Mouse (Mus musculus): ENCODE measurements around the gene B3gnt3. TPM values are rescaled to one million over a fixed set of nuclear protein-coding genes. Genes with fewer than 3 reads are reported as not detected.
A peak's percentile ranks its signal among the peaks of the same experiment; 100 is the strongest.
"Not testable (repeated sequence)": the region's sequence is repeated elsewhere in the genome, so short reads cannot be mapped to it uniquely, and the experiment has no call there.

The B3gnt3 gene
- polyA plus RNA-seq, 1 experiment from 2014 or later: 0.58 TPM

- peaks cover 39% of the 10 kb centered on the region for H3K4me1 ChIP-seq (replicated peaks; ENCODE audit: control insufficient read depth, insufficient read depth, low read length)
- WGBS: 86% methylated on average over 12 of the region's 12 CpGs
- H3K27ac ChIP-seq (ENCODE audit: low read length): no peak overlapping the region
- no peak overlapping the region for H3K4me3 ChIP-seq (replicated peaks; ENCODE audit: low read length)
- H3K9me3 ChIP-seq (ENCODE audit: control insufficient read depth, low read length): no peaks in the 10 kb centered on the region
- no peaks in the 10 kb centered on the region for H3K27me3 ChIP-seq (replicated peaks; ENCODE audit: control insufficient read depth, insufficient read depth, low read length)
- no peak overlapping the region for H3K9ac ChIP-seq (replicated peaks; ENCODE audit: low read depth, low read length)
- no peak for ATAC-seq
- H3K4me2 ChIP-seq (ENCODE audit: low read length): no peak overlapping the region
- peaks cover 27% of the 10 kb centered on the region for H3K36me3 ChIP-seq (ENCODE audit: control insufficient read depth, insufficient read depth)
Observed at GRCm38 (mm10) chr8:71717096-71717495, 15.5 kb upstream of the B3gnt3 start.

- no peaks in the 10 kb centered on the region for H3K27me3 ChIP-seq (replicated peaks; ENCODE audit: control insufficient read depth, insufficient read depth, low read length)
- H3K9me3 ChIP-seq (ENCODE audit: control insufficient read depth, low read length): no peaks in the 10 kb centered on the region
- H3K4me2 ChIP-seq (ENCODE audit: low read length): no peak overlapping the region
- H3K27ac ChIP-seq (ENCODE audit: low read length): no peak overlapping the region
- H3K9ac ChIP-seq (replicated peaks; ENCODE audit: low read depth, low read length): no peak overlapping the region
- 88% methylated on average over 13 of the region's 13 CpGs for WGBS
- no peak overlapping the region for H3K4me3 ChIP-seq (replicated peaks; ENCODE audit: low read length)
- peaks cover 27% of the 10 kb centered on the region for H3K36me3 ChIP-seq (ENCODE audit: control insufficient read depth, insufficient read depth)
- H3K4me1 ChIP-seq (replicated peaks; ENCODE audit: control insufficient read depth, insufficient read depth, low read length): peaks cover 37% of the 10 kb centered on the region
- no peak for ATAC-seq
Observed at GRCm38 (mm10) chr8:71716561-71717053, 15.0 kb upstream of the B3gnt3 start.

GRCm38 (mm10) chr8:71715531-71715930 is 13.9 kb upstream of the B3gnt3 start:
- H3K4me3 ChIP-seq (replicated peaks; ENCODE audit: low read length): no peak overlapping the region
- no peaks in the 10 kb centered on the region for H3K27me3 ChIP-seq (replicated peaks; ENCODE audit: control insufficient read depth, insufficient read depth, low read length)
- ATAC-seq: no peak
- no peak overlapping the region for H3K27ac ChIP-seq (ENCODE audit: low read length)
- peaks cover 27% of the 10 kb centered on the region for H3K36me3 ChIP-seq (ENCODE audit: control insufficient read depth, insufficient read depth)
- H3K4me2 ChIP-seq (ENCODE audit: low read length): no peak overlapping the region
- peaks cover 26% of the 10 kb centered on the region for H3K4me1 ChIP-seq (replicated peaks; ENCODE audit: control insufficient read depth, insufficient read depth, low read length)
- H3K9me3 ChIP-seq (ENCODE audit: control insufficient read depth, low read length): no peaks in the 10 kb centered on the region
- WGBS: 67% methylated on average over 8 of the region's 8 CpGs
- no peak overlapping the region for H3K9ac ChIP-seq (replicated peaks; ENCODE audit: low read depth, low read length)

- no peak overlapping the region for H3K4me3 ChIP-seq (replicated peaks; ENCODE audit: low read length)
- H3K9ac ChIP-seq (replicated peaks; ENCODE audit: low read depth, low read length): no peak overlapping the region
- peaks cover 4% of the 10 kb centered on the region; the same call in 1 of the 2 replicates for H3K27me3 ChIP-seq (replicated peaks; ENCODE audit: control insufficient read depth, insufficient read depth, low read length)
- H3K9me3 ChIP-seq (ENCODE audit: control insufficient read depth, low read length): no peaks in the 10 kb centered on the region
- peaks cover 4% of the 10 kb centered on the region; the same call in 1 of the 2 replicates for H3K4me1 ChIP-seq (replicated peaks; ENCODE audit: control insufficient read depth, insufficient read depth, low read length)
- ATAC-seq: no peak
- WGBS: 76% methylated on average over 2 of the region's 2 CpGs
- H3K27ac ChIP-seq (ENCODE audit: low read length): no peak overlapping the region
- peaks cover 16% of the 10 kb centered on the region for H3K36me3 ChIP-seq (ENCODE audit: control insufficient read depth, insufficient read depth)
- no peak overlapping the region for H3K4me2 ChIP-seq (ENCODE audit: low read length)
Observed at GRCm38 (mm10) chr8:71711574-71711973, 10.0 kb upstream of the B3gnt3 start.

GRCm38 (mm10) chr8:71709800-71710446 is 8.3 kb upstream of the B3gnt3 start:
- 21% methylated on average over 25 of the region's 25 CpGs for WGBS
- no peaks in the 10 kb centered on the region for H3K9me3 ChIP-seq (ENCODE audit: control insufficient read depth, low read length)
- ATAC-seq: peak; percentile 80
- peaks cover 4% of the 10 kb centered on the region; the same call in 1 of the 2 replicates for H3K4me1 ChIP-seq (replicated peaks; ENCODE audit: control insufficient read depth, insufficient read depth, low read length)
- 0 out of 2 replicates have a peak overlapping the region, but pooled peaks have one; percentile 18 for H3K9ac ChIP-seq (replicated peaks; ENCODE audit: low read depth, low read length)
- H3K4me2 ChIP-seq (ENCODE audit: low read length): peak overlapping the region; percentile 38
- H3K27ac ChIP-seq (ENCODE audit: low read length): no peak overlapping the region
- peaks cover 10% of the 10 kb centered on the region; the same call in 1 of the 2 replicates for H3K36me3 ChIP-seq (ENCODE audit: control insufficient read depth, insufficient read depth)
- 0 out of 2 replicates have a peak overlapping the region, but pooled peaks have one; percentile 2 for H3K4me3 ChIP-seq (replicated peaks; ENCODE audit: low read length)
- peaks cover 4% of the 10 kb centered on the region; the same call in 1 of the 2 replicates for H3K27me3 ChIP-seq (replicated peaks; ENCODE audit: control insufficient read depth, insufficient read depth, low read length)

GRCm38 (mm10) chr8:71709134-71709799 is 7.7 kb upstream of the B3gnt3 start:
- 34% methylated on average over 25 of the region's 25 CpGs for WGBS
- Histone ChIP-seq H3K27ac (ENCODE audit: low read length) (no peak overlapping the region), H3K9me3 (ENCODE audit: control insufficient read depth, low read length) (no peaks in the 10 kb centered on the region), H3K9ac (replicated peaks; ENCODE audit: low read depth, low read length) (no peak overlapping the region), H3K27me3 (replicated peaks; ENCODE audit: control insufficient read depth, insufficient read depth, low read length) (peaks cover 4% of the 10 kb centered on the region; the same call in 1 of the 2 replicates), H3K4me3 (replicated peaks; ENCODE audit: low read length) (no peak overlapping the region), H3K4me2 (ENCODE audit: low read length) (no peak overlapping the region), H3K4me1 (replicated peaks; ENCODE audit: control insufficient read depth, insufficient read depth, low read length) (peaks cover 4% of the 10 kb centered on the region; the same call in 1 of the 2 replicates), H3K36me3 (ENCODE audit: control insufficient read depth, insufficient read depth) (peaks cover 7% of the 10 kb centered on the region; the same call in 1 of the 2 replicates)
- ATAC-seq: no peak; the same call in 1 of the 2 replicates

- WGBS: 34% methylated on average over 8 of the region's 8 CpGs
Observed at GRCm38 (mm10) chr8:71707874-71708273, 6.3 kb upstream of the B3gnt3 start.

GRCm38 (mm10) chr8:71703400-71703799 is 1.8 kb upstream of the B3gnt3 start:
- H3K27ac ChIP-seq (ENCODE audit: low read length): not testable (repeated sequence)

More at GRCm38 (mm10) chr8:71707874-71708273, 6.3 kb upstream of the B3gnt3 start:
- Histone ChIP-seq H3K27me3 (replicated peaks; ENCODE audit: control insufficient read depth, insufficient read depth, low read length) (peaks cover 8% of the 10 kb centered on the region), H3K4me3 (replicated peaks; ENCODE audit: low read length) (no peak overlapping the region), H3K4me2 (ENCODE audit: low read length) (no peak overlapping the region), H3K27ac (ENCODE audit: low read length) (no peak overlapping the region), H3K36me3 (ENCODE audit: control insufficient read depth, insufficient read depth) (peaks cover 3% of the 10 kb centered on the region; the same call in 1 of the 2 replicates), H3K9me3 (ENCODE audit: control insufficient read depth, low read length) (no peaks in the 10 kb centered on the region), H3K4me1 (replicated peaks; ENCODE audit: control insufficient read depth, insufficient read depth, low read length) (peaks cover 4% of the 10 kb centered on the region; the same call in 1 of the 2 replicates), H3K9ac (replicated peaks; ENCODE audit: low read depth, low read length) (no peak overlapping the region)
- no peak for ATAC-seq

GRCm38 (mm10) chr8:71702923-71703322 is 1.3 kb upstream of the B3gnt3 start:
- no peak overlapping the region for H3K9ac ChIP-seq (replicated peaks; ENCODE audit: low read depth, low read length)
- no peak overlapping the region for H3K4me3 ChIP-seq (replicated peaks; ENCODE audit: low read length)
- H3K9me3 ChIP-seq (ENCODE audit: control insufficient read depth, low read length): no peaks in the 10 kb centered on the region
- no peaks in the 10 kb centered on the region for H3K36me3 ChIP-seq (ENCODE audit: control insufficient read depth, insufficient read depth)
- no peak overlapping the region for H3K27ac ChIP-seq (ENCODE audit: low read length)
- H3K4me1 ChIP-seq (replicated peaks; ENCODE audit: control insufficient read depth, insufficient read depth, low read length): 0 out of 2 replicates have a peak, but pooled peaks cover 2% of the 10 kb centered on the region
- WGBS: 82% methylated on average over 3 of the region's 3 CpGs
- H3K4me2 ChIP-seq (ENCODE audit: low read length): no peak overlapping the region
- peaks cover 43% of the 10 kb centered on the region for H3K27me3 ChIP-seq (replicated peaks; ENCODE audit: control insufficient read depth, insufficient read depth, low read length)
- ATAC-seq: no peak

More at GRCm38 (mm10) chr8:71703400-71703799, 1.8 kb upstream of the B3gnt3 start:
- H3K36me3 ChIP-seq (ENCODE audit: control insufficient read depth, insufficient read depth); H3K4me2 ChIP-seq (ENCODE audit: low read length); H3K9ac ChIP-seq (replicated peaks; ENCODE audit: low read depth, low read length); H3K9me3 ChIP-seq (ENCODE audit: control insufficient read depth, low read length); ATAC-seq; H3K4me1 ChIP-seq (replicated peaks; ENCODE audit: control insufficient read depth, insufficient read depth, low read length); H3K4me3 ChIP-seq (replicated peaks; ENCODE audit: low read length): not testable (repeated sequence)
- peaks cover 40% of the 10 kb centered on the region for H3K27me3 ChIP-seq (replicated peaks; ENCODE audit: control insufficient read depth, insufficient read depth, low read length)
